Mouse (Mus musculus) kidney, postnatal 0 days (tissue): ENCODE measurements around the gene Kctd6. TPM values are rescaled to one million over a fixed set of nuclear protein-coding genes. Genes with fewer than 3 reads are reported as not detected.

Experiments
- ATAC-seq: fragments of 200-750 bp; cut with Nextera tagmentation; replicated peaks from 2 replicates; pipeline ENCODE4 v1.8.0; 2017; ENCODE audit warnings: low read depth, moderate number of reproducible peaks, moderate TSS enrichment, moderate library complexity; ENCODE audit not compliant: low FRiP score
- DNase-seq: peaks from one replicate; pipeline ENCODE4 v3.0.0-alpha.2; 2016; ENCODE audit warnings: low spot score
- H3K27ac ChIP-seq: fragments of 300-500 bp; sonication (generic); 2 replicates; pipeline ENCODE4 v1.5.1; 2014; ENCODE audit warnings: mild to moderate bottlenecking
- H3K27me3 ChIP-seq: fragments of 300-500 bp; sonication (generic); 2 replicates; pipeline ENCODE4 v1.6.1; 2014; ENCODE audit warnings: low read length, mixed read lengths; ENCODE audit not compliant: insufficient read depth
- H3K36me3 ChIP-seq: fragments of 300-500 bp; sonication (generic); 2 replicates; pipeline ENCODE4 v1.6.1; 2014; ENCODE audit warnings: low read length, mixed read lengths; ENCODE audit not compliant: insufficient read depth
- H3K4me1 ChIP-seq: fragments of 300-500 bp; sonication (generic); replicated peaks from 2 replicates; pipeline ENCODE4 v1.6.1; 2014; ENCODE audit warnings: antibody characterized with exemption, low read length, mixed read lengths; ENCODE audit not compliant: insufficient read depth
- H3K4me2 ChIP-seq: fragments of 300-500 bp; sonication (generic); 2 replicates; pipeline ENCODE4 v1.6.1; 2014; ENCODE audit warnings: mild to moderate bottlenecking, low read length, moderate library complexity, mixed read lengths
- H3K4me3 ChIP-seq: fragments of 300-500 bp; sonication (generic); replicated peaks from 2 replicates; pipeline ENCODE4 v1.5.1; 2014; ENCODE audit warnings: low read depth, low read length
- H3K9ac ChIP-seq: fragments of 300-500 bp; sonication (generic); 2 replicates; pipeline ENCODE4 v1.6.1; 2014; ENCODE audit warnings: low read depth, low read length
- H3K9me3 ChIP-seq: fragments of 300-500 bp; sonication (generic); replicated peaks from 2 replicates; pipeline ENCODE4 v1.6.1; 2016; ENCODE audit warnings: low read length, inconsistent platforms, mixed read lengths
- CTCF ChIP-seq: IDR thresholded peaks from 2 replicates; pipeline ENCODE4 v1.5.1; 2016; ENCODE audit warnings: antibody characterized with exemption, low read depth, mild to moderate bottlenecking, moderate library complexity
- WGBS: fragments of 180-500 bp; shearing (Covaris S2); extraction: QIAGEN DNeasy Blood & Tissue Kit; methylation state at CpG from one replicate; pipeline ENCODE4 v1.1.7; 2014; 5-methylcytosine and 5-hydroxymethylcytosine counted together
- polyA plus RNA-seq: library from polyadenylated mRNA; unstranded; fragments of >200 nt; fragmentation: Nextera tagmentation; extraction: Ambion mirVana; gene quantifications from 2 replicates; pipeline ENCODE4 v1.2.1, GENCODE M21; 2015

The Kctd6 gene
- polyA plus RNA-seq, 1 experiment from 2014 or later, result 34.1 TPM

DNA sequence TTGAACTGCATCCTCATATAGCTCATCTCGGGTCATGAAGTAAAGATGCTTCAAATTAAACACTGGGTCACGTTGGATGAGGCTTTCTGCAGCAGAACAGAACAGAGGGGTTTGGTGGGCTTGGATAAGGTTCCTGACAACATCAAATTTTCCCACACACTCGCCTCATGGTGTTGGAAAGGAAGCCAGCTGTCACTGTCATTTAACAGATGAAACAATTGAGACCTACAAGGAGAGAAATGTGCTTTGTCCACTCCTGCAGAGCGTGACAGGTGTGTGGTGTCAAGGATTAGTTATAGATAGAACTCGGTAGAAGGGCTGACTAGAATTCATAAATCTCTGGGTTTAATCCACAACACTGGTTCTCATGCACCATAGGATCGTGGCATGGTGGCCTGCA is 42.1 kb downstream of the Kctd6 start:
- TF ChIP-seq CTCF, result no peak
- no peak overlapping the region for H3K4me3 ChIP-seq

DNA sequence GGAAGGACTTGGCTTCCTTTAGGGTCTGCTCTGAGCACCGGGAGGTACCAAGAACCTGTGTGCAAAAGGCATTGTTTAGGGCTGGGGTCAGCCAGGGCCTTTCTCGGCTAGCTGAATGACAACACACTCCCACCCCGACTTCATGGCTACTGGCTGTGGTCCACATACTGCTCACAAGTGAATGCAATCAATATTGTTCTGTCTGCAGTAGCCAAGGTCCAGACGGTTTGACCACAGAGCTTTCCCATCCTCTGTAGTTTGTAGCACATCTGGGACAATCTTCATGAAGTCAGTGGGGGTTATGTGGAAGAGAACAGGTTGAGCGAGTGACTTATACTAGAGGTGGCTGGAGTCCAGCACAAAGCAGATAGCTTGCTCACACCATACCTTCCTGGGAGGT is 42.9 kb downstream of the Kctd6 start:
- WGBS, result 56% methylated on average over 5 of the region's 5 CpGs
- no peak for DNase-seq
- Histone ChIP-seq H3K4me1 (no peaks in the 10 kb centered on the region), H3K27me3 (no peaks in the 10 kb centered on the region), H3K4me2 (no peak overlapping the region), H3K27ac (no peak overlapping the region), H3K36me3 (no peaks in the 10 kb centered on the region), H3K9ac (no peak overlapping the region), H3K9me3 (no peaks in the 10 kb centered on the region), H3K4me3 (no peak overlapping the region)
- no peak for ATAC-seq
- no peak for TF ChIP-seq CTCF

More for the DNA sequence above, 42.1 kb downstream of the Kctd6 start:
- DNase-seq, result no peak
- 68% methylated on average over 6 of the region's 6 CpGs for WGBS
- Histone ChIP-seq H3K36me3 (no peaks in the 10 kb centered on the region), H3K27ac (no peak overlapping the region), H3K9ac (no peak overlapping the region), H3K27me3 (no peaks in the 10 kb centered on the region), H3K9me3 (no peaks in the 10 kb centered on the region), H3K4me2 (no peak overlapping the region), H3K4me1 (no peaks in the 10 kb centered on the region)
- no peak for ATAC-seq

- Histone ChIP-seq H3K4me3 (no peak overlapping the region), H3K4me1 (no peaks in the 10 kb centered on the region), H3K27ac (no peak overlapping the region), H3K36me3 (no peaks in the 10 kb centered on the region), H3K27me3 (no peaks in the 10 kb centered on the region), H3K9ac (no peak overlapping the region), H3K9me3 (no peaks in the 10 kb centered on the region), H3K4me2 (no peak overlapping the region)
- WGBS, result 41% methylated on average over 7 of the region's 7 CpGs
- DNase-seq (peak; percentile 17), ATAC-seq (peak; percentile 55; the same call in 1 of the 2 replicates)
- TF ChIP-seq CTCF, result no peak
Observed at GRCm38 (mm10) chr14:8257521-8258334, 43.8 kb downstream of the Kctd6 start.

GRCm38 (mm10) chr14:8258335-8258627 is 44.3 kb downstream of the Kctd6 start:
- Histone ChIP-seq H3K27me3 (no peaks in the 10 kb centered on the region), H3K27ac (no peak overlapping the region), H3K36me3 (no peaks in the 10 kb centered on the region), H3K4me3 (no peak overlapping the region), H3K9me3 (no peaks in the 10 kb centered on the region), H3K4me1 (no peaks in the 10 kb centered on the region), H3K9ac (no peak overlapping the region), H3K4me2 (no peak overlapping the region)
- 58% methylated on average over 3 of the region's 3 CpGs for WGBS
- no peak for DNase-seq
- no peak for ATAC-seq
- TF ChIP-seq CTCF, result no peak

GRCm38 (mm10) chr14:8258752-8259151 is 44.8 kb downstream of the Kctd6 start:
- Histone ChIP-seq H3K4me3 (no peak overlapping the region), H3K27ac (no peak overlapping the region), H3K9ac (no peak overlapping the region), H3K27me3 (no peaks in the 10 kb centered on the region), H3K4me1 (no peaks in the 10 kb centered on the region), H3K4me2 (no peak overlapping the region), H3K36me3 (no peaks in the 10 kb centered on the region), H3K9me3 (no peaks in the 10 kb centered on the region)
- peak; percentile 54 for ATAC-seq
- WGBS, result 62% methylated on average over 3 of the region's 3 CpGs
- no peak for TF ChIP-seq CTCF
- DNase-seq, result no peak

DNA sequence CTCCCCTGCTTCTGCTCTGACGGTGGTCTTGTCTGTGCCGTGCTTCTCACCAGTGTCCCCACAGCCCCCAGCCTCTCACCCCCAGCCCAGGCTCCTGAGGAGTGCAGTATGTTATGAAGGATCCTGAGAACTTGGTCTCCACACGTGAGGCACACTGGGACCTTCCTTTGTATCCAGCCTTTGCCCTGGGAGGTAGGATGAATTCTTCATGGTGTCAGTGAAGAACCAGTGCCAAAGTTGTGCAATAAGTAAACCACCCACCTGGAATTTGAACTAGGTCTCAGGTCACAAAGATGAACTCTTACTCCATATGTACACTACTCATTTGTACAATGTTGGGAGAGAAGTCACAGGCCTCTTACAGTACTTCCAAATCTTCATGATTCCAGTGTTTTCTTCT is 45.2 kb downstream of the Kctd6 start, which contains the start of gene Acox2:
Gene Acox2, minus strand, starts transcription at position 188 of the 400 bp plus-strand sequence.
- no peak for DNase-seq
- Histone ChIP-seq H3K27me3 (no peaks in the 10 kb centered on the region), H3K4me3 (no peak within 1 kb of the TSS), H3K4me2 (no peak within 1 kb of the TSS), H3K4me1 (no peaks in the 10 kb centered on the region), H3K9me3 (no peaks in the 10 kb centered on the region), H3K27ac (no peak within 1 kb of the TSS), H3K9ac (no peak within 1 kb of the TSS), H3K36me3 (no peaks in the 10 kb centered on the region)
- TF ChIP-seq CTCF, result no peak
- WGBS, result 81% methylated on average over 3 of the region's 3 CpGs
- peak; percentile 71 for ATAC-seq
